Comparison of ENCODE assay signal across 14 mouse cellular contexts in the genomic region with DNA sequence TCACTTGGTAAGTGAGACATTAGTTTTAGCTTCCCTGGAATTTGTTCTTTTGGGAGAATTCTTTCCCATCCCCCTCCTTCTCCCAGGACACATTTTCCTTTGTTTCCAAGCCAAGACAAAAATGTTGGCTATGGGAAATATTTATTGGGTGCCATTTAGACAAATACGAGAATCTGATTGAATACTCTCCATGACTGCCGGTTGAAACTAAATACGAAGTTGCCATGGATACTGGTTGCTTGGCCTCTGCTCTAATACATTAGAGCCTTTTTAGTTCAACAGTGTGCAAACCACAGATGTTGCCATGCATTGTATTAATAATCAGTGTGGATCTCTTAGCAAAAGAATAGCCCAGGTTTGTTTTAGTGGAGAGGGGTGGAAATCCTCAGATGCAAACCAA.
A peak's percentile ranks its signal among the peaks of the same experiment; 100 is the strongest.
DNase-seq lines count a peak whose midpoint lies in the region; ATAC-seq and TF ChIP-seq lines count a peak whose summit lies in the region.
"Had no signal": no experiment of that assay in that cellular context is flagged by ENCODE, and none has a peak within 500 bp of the region (broad histone marks: within the 10 kb centered on the region; RNA-seq: fewer than 3 reads in every experiment).

No protein-coding gene starts in this region.

- H3K9ac ChIP-seq in lung, embryonic 15.5 days = no peak overlapping the region
- no peak overlapping the region for H3K9ac ChIP-seq in lung, postnatal 0 days (replicated peaks; ENCODE audit: low read depth)
- H3K9ac ChIP-seq in midbrain, embryonic 16.5 days (ENCODE audit: low read depth, low read length) = no peak overlapping the region
- H3K9ac ChIP-seq: embryonic facial prominence, embryonic 13.5 days had no signal

- peak; percentile 42; the same call in 1 of the 2 replicates for ATAC-seq in lung, embryonic 15.5 days (ENCODE audit: borderline replicate concordance, extremely low read depth, low FRiP score, low TSS enrichment)
- ATAC-seq in lung, postnatal 0 days = no peak
- ATAC-seq in midbrain, embryonic 16.5 days = peak; percentile 83
- ATAC-seq: intestine, embryonic 16.5 days had no signal

- no peak overlapping the region for H3K4me2 ChIP-seq in lung, embryonic 15.5 days
- H3K4me2 ChIP-seq in lung, postnatal 0 days (replicated peaks; ENCODE audit: low read depth, low read length) = no peak overlapping the region
- no peak overlapping the region for H3K4me2 ChIP-seq in midbrain, embryonic 16.5 days (ENCODE audit: low read length)
- H3K4me2 ChIP-seq: embryonic facial prominence, embryonic 13.5 days had no signal

- no peaks in the 10 kb centered on the region for H3K4me1 ChIP-seq in lung, embryonic 15.5 days
- no peaks in the 10 kb centered on the region for H3K4me1 ChIP-seq in lung, postnatal 0 days (ENCODE audit: insufficient read depth, low read depth, low read length)
- H3K4me1 ChIP-seq in midbrain, embryonic 16.5 days (ENCODE audit: control insufficient read depth, insufficient read depth, low read length) = peaks cover 5% of the 10 kb centered on the region
- H3K4me1 ChIP-seq: embryonic facial prominence, embryonic 13.5 days had no signal

- TF ChIP-seq CTCF in lung, postnatal 0 days (IDR thresholded peaks at IDR 0.05) = no peak

- H3K4me3 ChIP-seq in lung, embryonic 15.5 days = no peak overlapping the region
- H3K4me3 ChIP-seq in lung, postnatal 0 days (ENCODE audit: low read depth, low read length) = no peak overlapping the region
- H3K4me3 ChIP-seq in midbrain, embryonic 16.5 days (ENCODE audit: low read depth, low read length) = no peak overlapping the region
- H3K4me3 ChIP-seq: embryonic facial prominence, embryonic 13.5 days had no signal

- no peak overlapping the region for H3K27ac ChIP-seq in lung, embryonic 15.5 days
- H3K27ac ChIP-seq in lung, postnatal 0 days (ENCODE audit: low read length) = no peak overlapping the region
- peak overlapping the region; percentile 37; the same call in 1 of the 2 replicates for H3K27ac ChIP-seq in midbrain, embryonic 16.5 days (ENCODE audit: low read length)
- H3K27ac ChIP-seq: embryonic facial prominence, embryonic 13.5 days; kidney, postnatal 0 days had no signal

- no peaks in the 10 kb centered on the region for H3K27me3 ChIP-seq in lung, embryonic 15.5 days
- no peaks in the 10 kb centered on the region for H3K27me3 ChIP-seq in lung, postnatal 0 days (replicated peaks; ENCODE audit: insufficient read depth, low read length)
- H3K27me3 ChIP-seq in midbrain, embryonic 16.5 days (ENCODE audit: control insufficient read depth, insufficient read depth, low read depth, low read length) = no peaks in the 10 kb centered on the region
- H3K27me3 ChIP-seq: CH12.LX; embryonic facial prominence, embryonic 13.5 days had no signal

- peak; percentile 28 for DNase-seq in embryo, embryonic 10 days (ENCODE audit: low spot score)
- no peak for DNase-seq in embryo, embryonic 9.5 days (ENCODE audit: extremely low spot score)
- DNase-seq in lung, postnatal 0 days (ENCODE audit: low spot score) = no peak
- DNase-seq in forelimb bud, embryonic 11.5 days (ENCODE audit: low read depth, low spot score) = peak; percentile 26
- no peak for DNase-seq in urinary bladder, adult 18-20 months (ENCODE audit: low spot score in 2 of 2)
- no peak for DNase-seq in gastrocnemius, postnatal 25 days
- DNase-seq: cerebellum, adult 9-10 months; heart, postnatal 14 days had no signal

- TF ChIP-seq EP300 in lung, postnatal 0 days (IDR thresholded peaks at IDR 0.05) = no peak

- H3K36me3 ChIP-seq in lung, embryonic 15.5 days = no peaks in the 10 kb centered on the region
- no peaks in the 10 kb centered on the region for H3K36me3 ChIP-seq in lung, postnatal 0 days (ENCODE audit: insufficient read depth, low read length)
- no peaks in the 10 kb centered on the region for H3K36me3 ChIP-seq in midbrain, embryonic 16.5 days (ENCODE audit: control insufficient read depth, insufficient read depth, low read length)
- H3K36me3 ChIP-seq: embryonic facial prominence, embryonic 13.5 days had no signal

- no peaks in the 10 kb centered on the region for H3K9me3 ChIP-seq in lung, embryonic 15.5 days
- no peaks in the 10 kb centered on the region for H3K9me3 ChIP-seq in lung, postnatal 0 days (ENCODE audit: low read length)
- H3K9me3 ChIP-seq in midbrain, embryonic 16.5 days (replicated peaks; ENCODE audit: control insufficient read depth, low read length, poor library complexity, severe bottlenecking) = no peaks in the 10 kb centered on the region
- H3K9me3 ChIP-seq: embryonic facial prominence, embryonic 13.5 days had no signal

- WGBS in lung, embryonic 15.5 days = 22% methylated on average over 3 of the region's 3 CpGs
- 32% methylated on average over 3 of the region's 3 CpGs for WGBS in lung, postnatal 0 days
- WGBS in midbrain, embryonic 16.5 days = 13% methylated on average over 3 of the region's 3 CpGs

Comparison
In these comparisons a context has a peak if more than half of its experiments do, and no peak if none do; other contexts are left out.
1. DNase-seq: peak in embryo, embryonic 10 days (single experiment) and forelimb bud, embryonic 11.5 days (single experiment); none in embryo, embryonic 9.5 days (single experiment), lung, postnatal 0 days (single experiment), urinary bladder, adult 18-20 months (0 of 2) and gastrocnemius, postnatal 25 days (single experiment).